Mouse (Mus musculus): Measurements from ENCODE around the gene Tmsb10. TPM values are rescaled to one million over a fixed set of nuclear protein-coding genes. Genes with fewer than 3 reads are reported as not detected.

Tmsb10 gene
- total RNA-seq, 2 experiments from 2014 or later = 175 to 225 TPM

GRCm38 (mm10) chr6:72956199-72957092 lies 2.1 kb downstream of the Tmsb10 start:
- DNase-seq = peak in 1 of 2 experiments; percentile 11

GRCm38 (mm10) chr6:72955517-72956198 lies 2.9 kb downstream of the Tmsb10 start:
- DNase-seq = no peak

GRCm38 (mm10) chr6:72954786-72955185 lies 3.8 kb downstream of the Tmsb10 start:
- DNase-seq = no peak

- DNase-seq = no peak
Observed at GRCm38 (mm10) chr6:72952967-72953366, 5.6 kb downstream of the Tmsb10 start.

- DNase-seq = no peak
Observed at GRCm38 (mm10) chr6:72952221-72952620, 6.3 kb downstream of the Tmsb10 start.

- DNase-seq = no peak
Observed at GRCm38 (mm10) chr6:72949161-72949756, 9.3 kb downstream of the Tmsb10 start.

- no peak for DNase-seq
Observed at GRCm38 (mm10) chr6:72948392-72948791, 10.2 kb downstream of the Tmsb10 start.

GRCm38 (mm10) chr6:72947960-72948359 lies 10.6 kb downstream of the Tmsb10 start:
- no peak for DNase-seq

GRCm38 (mm10) chr6:72940493-72940892 lies 18.1 kb downstream of the Tmsb10 start:
- peak; percentile 61 to 71 for DNase-seq

- no peak for DNase-seq
Observed at GRCm38 (mm10) chr6:72937859-72938258, 20.7 kb downstream of the Tmsb10 start.

GRCm38 (mm10) chr6:72937430-72937829 lies 21.1 kb downstream of the Tmsb10 start:
- no peak for DNase-seq

GRCm38 (mm10) chr6:72932955-72933354 lies 25.6 kb downstream of the Tmsb10 start:
- no peak for DNase-seq

- no peak for DNase-seq
Observed at GRCm38 (mm10) chr6:72931533-72931932, 27.0 kb downstream of the Tmsb10 start.

GRCm38 (mm10) chr6:72929795-72930398 lies 28.7 kb downstream of the Tmsb10 start:
- no peak for DNase-seq

GRCm38 (mm10) chr6:72926755-72927482 lies 31.6 kb downstream of the Tmsb10 start:
- peak; percentile 68 to 73 for DNase-seq

- DNase-seq = no peak
Observed at GRCm38 (mm10) chr6:72926031-72926430, 32.5 kb downstream of the Tmsb10 start.

GRCm38 (mm10) chr6:72923381-72923780 lies 35.2 kb downstream of the Tmsb10 start:
- DNase-seq = no peak

- DNase-seq = no peak
Observed at GRCm38 (mm10) chr6:72921081-72921480, 37.5 kb downstream of the Tmsb10 start.

GRCm38 (mm10) chr6:72918510-72919033 lies 40.0 kb downstream of the Tmsb10 start:
- DNase-seq = no peak

GRCm38 (mm10) chr6:72916330-72916729 lies 42.2 kb downstream of the Tmsb10 start:
- DNase-seq = no peak

- DNase-seq = no peak
Observed at GRCm38 (mm10) chr6:72914087-72914749, 44.3 kb downstream of the Tmsb10 start.

All from adrenal gland, postnatal 36 days (tissue).